Mouse (Mus musculus): ENCODE results near the gene Necab2.
A peak's percentile ranks its signal among the peaks of the same experiment; 100 is the strongest.

The Necab2 gene

GRCm38 (mm10) chr8:119428766-119429327 is 17.7 kb upstream of the Necab2 start:
- no peak for DNase-seq

DNA sequence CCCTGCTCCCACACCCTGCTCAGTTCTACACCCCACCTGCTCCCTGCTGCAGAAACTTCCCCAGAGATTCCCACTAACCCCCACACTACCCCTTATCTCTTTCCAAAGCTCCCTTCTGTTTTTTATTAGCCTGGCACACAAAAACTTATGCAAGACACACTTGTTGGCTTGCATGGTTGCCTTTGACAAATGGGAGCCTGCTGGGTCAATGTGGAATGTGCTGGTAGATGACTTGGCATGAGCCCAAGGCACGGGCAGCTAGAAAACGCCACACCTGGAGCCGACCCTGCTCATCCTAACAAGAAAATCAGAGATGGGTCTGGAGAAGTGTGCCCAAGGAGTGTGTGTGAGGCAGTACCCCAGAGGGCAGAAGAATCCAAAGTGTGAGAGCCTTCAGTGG is 17.0 kb upstream of the Necab2 start:
- no peak for DNase-seq

- DNase-seq, result no peak
Observed at GRCm38 (mm10) chr8:119430250-119430649, 16.3 kb upstream of the Necab2 start.

- no peak for DNase-seq
Observed at GRCm38 (mm10) chr8:119430690-119431089, 15.8 kb upstream of the Necab2 start.

DNA sequence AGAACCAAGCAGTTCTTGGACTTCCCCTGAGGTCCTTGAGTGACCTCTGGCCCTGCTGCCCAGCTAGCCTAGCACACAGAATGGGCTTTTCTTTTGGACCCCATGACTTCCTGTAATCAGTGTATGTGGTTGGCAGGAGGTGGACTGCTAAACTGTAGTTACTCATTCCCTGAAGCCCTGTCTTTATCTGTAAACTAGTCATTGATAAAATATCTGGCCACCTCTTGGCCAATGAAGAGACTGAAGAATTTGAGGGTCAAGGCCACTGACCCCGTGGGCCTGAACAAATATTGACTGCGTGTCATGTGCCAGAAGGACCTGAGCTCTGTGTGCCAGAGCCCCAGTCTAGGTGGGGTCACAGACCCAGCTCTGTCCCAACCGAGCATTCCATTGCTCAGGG is 14.1 kb upstream of the Necab2 start:
- DNase-seq, result no peak

- DNase-seq, result no peak
Observed at GRCm38 (mm10) chr8:119433582-119434174, 12.8 kb upstream of the Necab2 start, which contains the start of gene Osgin1. Osgin1 (plus strand) TSS chr8:119434124.

DNA sequence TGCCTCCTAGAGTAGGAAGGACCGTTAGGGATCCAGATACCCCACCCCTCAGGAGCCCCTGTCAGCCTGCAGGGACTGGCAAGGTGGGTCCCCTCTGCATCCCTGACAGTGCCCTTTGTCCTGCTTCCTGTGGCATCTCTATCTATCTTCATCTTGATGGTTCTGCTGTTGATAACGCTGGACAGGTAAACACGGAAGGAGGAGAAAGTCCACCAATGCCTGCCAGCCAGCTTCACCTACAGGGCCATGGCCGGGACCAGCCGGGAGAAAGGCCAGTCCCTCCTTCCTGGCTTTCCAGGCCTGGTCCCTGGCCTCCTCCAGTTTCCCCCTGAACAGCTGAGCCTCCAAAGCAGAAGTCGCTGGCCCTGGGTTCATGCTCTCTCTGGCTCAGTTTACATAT is 11.9 kb upstream of the Necab2 start:
- DNase-seq, result no peak

- DNase-seq, result no peak
Observed at GRCm38 (mm10) chr8:119435527-119435926, 11.0 kb upstream of the Necab2 start.

DNA sequence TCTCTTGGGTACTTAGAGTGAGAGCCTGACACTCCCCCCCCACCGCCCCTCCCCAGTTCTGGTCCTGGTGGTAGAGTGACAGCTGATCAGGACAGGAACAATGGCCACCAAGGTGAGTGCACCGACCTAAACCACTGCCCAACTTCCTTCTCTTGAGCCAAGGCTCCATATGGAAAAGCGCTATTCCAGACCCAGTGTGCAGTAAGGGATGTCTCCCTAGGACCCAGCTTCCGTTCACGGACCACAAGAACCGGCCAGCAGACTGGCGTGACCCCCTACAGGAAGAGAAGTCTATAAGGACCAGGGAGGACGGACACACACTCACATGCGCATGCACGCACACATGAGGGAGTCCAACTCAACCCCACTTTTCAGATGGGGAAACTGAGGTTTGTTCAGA is 10.2 kb upstream of the Necab2 start:
- DNase-seq, result no peak

DNA sequence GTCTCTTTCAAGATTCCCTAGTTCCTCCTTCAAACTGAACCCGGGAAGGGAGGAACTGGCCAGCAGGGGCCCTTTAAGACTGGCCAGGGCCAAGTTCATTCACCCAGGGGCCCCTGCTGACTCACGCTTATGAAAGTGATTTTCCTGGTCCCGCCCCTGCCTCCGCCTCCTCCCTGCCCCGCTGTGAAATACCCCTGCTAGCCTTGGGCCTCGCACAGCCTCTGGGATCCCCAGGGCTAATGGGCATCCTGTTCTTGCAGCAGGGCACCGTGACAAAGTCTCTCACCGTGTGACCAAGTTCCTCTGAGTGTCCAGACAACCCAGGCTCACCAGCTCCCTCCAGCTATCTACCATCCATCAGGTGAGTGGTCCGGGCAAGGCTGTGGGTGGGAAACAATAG is 9.6 kb upstream of the Necab2 start:
- peak; percentile 86 for DNase-seq

DNA sequence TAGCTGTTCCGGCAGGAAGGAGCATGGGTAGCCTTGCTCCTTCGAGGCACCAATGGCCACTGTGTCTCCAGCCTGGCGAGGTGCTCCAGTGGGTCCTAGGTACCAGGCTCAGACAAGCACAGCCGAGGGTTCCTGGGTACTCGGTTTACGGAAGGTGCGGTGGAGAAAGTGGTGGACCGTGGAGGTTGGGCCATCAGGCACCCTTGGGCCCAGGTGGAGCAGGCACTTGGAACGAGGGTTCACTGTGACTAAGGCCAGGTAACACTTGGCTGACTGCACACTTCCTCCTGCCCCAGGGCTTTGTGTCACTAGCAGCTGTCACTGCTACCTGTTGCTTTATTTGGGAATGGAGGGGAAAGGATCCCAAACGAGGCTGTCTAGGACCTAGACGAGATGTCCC is 9.0 kb upstream of the Necab2 start:
- DNase-seq, result no peak

DNA sequence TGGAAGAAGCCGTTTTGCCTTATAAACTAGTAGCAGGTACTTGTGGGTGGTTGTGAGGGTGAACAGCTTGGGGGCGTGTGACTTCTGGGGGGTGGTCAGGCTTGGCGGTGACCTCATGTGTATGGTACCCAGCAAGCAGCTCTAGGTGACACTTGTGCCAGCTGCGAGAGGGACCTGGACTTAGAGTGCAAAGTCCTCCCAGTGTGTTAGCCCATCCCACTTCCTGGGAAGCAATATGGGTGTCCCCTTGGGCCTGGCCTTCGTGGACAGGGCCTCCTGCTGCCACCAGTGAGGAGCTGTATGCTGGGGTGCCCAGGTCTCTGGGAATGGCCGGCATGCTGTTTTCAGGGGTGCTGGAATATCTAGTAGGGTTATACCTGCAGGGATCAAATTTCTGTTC is 7.6 kb upstream of the Necab2 start:
- DNase-seq, result no peak

DNA sequence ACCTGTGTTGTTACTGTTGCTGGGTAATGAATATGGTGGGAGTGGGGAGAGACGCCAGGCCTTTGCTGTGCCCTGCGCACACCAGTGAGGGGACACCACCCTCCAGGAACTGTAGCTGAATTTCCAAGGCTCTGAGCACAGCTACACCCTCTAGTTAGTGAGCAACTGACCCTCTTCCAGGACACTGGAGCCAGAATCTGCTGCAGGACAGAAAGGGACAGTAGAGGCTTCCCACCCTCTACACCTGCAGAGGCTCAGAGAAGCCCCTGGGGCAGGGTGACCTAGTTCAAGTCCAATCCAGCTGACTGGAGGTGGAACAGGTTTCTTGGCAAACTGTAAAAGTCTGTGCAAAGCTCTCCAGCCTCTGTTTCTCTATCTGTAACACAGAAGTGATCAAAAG is 7.1 kb upstream of the Necab2 start:
- DNase-seq, result no peak

GRCm38 (mm10) chr8:119439893-119440249 is 6.6 kb upstream of the Necab2 start:
- DNase-seq, result no peak

DNA sequence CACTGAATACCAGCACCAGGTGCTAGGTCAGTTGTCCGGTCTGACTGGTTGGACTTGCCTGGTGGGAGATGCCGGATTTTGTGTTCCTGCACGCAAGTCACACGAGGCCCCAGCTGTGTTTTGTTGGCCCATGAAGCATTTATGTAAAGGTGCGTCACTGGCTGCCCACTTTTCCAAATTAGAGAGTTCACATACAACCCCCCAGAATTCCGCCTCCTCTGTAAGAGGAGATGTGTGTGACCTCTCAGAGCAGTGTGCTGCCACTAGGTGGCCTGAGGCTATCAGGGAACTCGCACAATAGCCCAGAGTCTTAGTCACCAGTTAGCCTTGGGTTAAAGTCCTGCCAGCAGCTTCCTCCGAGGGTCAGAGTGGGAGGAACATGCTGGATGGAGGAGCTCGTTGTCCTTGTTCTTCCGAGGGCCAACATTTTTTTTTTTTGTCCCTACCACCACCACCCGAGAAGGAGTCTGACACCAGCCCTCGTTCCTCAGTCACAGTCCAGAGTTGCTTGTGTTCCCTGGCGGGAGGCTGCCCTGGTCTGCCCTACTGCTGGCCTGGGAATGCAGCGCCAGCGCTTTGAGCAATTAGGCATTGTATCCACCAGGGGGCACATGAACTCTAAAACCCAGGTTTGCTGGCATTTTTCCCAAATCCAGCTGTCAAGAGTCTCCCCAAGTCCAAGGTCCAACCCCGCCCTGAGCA is 6.1 kb upstream of the Necab2 start:
- peak; percentile 89 for DNase-seq

GRCm38 (mm10) chr8:119440952-119441270 is 5.6 kb upstream of the Necab2 start:
- no peak for DNase-seq

- no peak for DNase-seq
Observed at GRCm38 (mm10) chr8:119442013-119442412, 4.5 kb upstream of the Necab2 start.

DNA sequence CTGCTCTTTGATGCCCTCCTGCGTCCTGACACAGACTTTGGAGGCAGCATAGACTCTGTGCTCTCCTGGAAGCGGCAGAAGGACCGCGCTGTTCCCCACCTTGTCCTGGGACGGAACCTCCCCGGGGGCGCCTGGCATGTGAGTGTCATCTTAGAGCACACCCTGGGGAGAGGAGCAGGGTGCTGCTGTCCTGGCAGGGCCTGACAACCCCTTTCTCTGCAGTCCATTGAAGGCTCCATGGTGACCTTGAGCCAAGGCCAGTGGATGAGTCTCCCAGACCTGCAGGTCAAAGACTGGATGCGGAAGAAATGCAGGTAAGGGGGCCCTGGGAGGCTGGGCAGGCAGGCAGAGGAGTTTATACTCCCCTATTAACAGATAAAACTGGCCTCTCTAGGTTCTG is 3.5 kb upstream of the Necab2 start:
- DNase-seq, result no peak

DNA sequence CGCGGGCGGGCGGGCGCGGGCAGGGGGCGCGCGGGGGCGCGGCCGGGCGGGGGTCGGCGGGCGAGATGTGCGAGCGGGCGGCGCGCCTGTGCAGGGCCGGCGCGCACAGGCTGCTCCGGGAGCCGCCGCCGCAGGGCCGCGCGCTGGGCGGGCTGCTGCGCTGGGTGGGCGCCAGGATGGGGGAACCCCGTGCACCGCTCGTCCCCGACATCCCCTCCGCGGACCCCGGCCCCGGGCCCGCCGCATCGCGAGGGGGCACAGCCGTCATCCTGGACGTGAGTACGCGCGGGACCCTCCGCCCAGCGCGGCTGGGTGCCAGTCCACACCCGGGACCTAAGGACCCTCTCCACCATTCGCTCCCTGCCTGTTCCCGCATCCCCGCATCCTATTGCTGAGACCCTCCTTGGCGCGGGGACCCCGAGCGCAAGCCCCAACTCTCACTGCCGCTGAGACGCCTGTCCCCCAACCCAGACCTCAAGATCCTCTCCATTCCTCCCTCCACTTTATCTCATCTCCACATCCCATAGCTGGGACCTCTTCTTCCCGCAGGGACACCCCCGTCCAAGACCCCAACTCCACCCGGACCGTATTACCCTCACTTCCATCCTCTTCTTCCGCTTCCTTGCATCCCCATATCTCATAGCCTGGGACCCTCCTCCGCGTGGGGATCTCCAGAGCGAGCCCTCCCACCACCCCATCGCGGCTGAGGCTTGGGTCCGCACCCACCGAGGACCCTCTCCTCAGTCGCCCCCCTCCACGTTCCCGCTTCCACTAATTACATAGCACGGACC is 666 bp downstream of the Necab2 start:
- DNase-seq, result no peak

DNA sequence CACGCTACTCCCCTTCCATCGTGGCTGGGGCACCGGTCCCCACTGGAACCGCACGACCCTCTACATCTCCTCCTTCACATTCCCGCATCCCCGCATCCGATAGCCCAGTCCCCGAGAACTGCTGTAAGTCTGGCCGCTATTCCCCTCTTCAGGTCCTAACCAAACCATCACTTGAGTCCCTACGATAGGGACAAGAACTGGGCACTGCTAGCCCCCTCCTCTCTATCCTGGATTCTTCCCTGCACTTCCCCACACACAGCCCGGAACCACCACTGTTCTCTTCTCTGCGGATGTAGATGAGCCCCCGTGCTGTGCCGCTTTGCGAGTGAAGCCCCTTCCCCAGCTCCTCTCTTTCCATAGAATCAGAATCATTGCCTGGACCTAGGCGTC is 1.3 kb downstream of the Necab2 start:
- no peak for DNase-seq

- no peak for DNase-seq
Observed at GRCm38 (mm10) chr8:119449627-119450026, 3.1 kb downstream of the Necab2 start.

- no peak for DNase-seq
Observed at GRCm38 (mm10) chr8:119451131-119451530, 4.6 kb downstream of the Necab2 start.

DNA sequence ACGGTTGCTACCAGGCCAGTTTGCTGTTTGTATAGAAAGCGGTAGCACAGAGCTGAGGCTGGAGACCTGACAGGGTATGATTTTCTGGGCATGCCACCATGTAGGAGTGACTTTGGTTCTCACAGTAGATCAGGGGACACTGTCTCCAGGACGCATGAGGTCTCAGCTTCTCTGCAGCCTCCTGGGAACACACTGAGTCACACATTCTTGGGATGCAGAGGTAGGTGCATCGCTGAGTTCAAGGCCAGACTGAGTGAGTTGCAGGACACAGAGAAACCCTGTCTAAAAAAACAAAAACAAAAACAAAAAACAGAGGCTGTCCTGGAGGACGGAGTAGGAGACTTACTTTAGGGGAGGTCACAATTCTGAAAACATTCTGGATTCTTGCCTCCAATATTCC is 6.4 kb downstream of the Necab2 start:
- no peak for DNase-seq

DNA sequence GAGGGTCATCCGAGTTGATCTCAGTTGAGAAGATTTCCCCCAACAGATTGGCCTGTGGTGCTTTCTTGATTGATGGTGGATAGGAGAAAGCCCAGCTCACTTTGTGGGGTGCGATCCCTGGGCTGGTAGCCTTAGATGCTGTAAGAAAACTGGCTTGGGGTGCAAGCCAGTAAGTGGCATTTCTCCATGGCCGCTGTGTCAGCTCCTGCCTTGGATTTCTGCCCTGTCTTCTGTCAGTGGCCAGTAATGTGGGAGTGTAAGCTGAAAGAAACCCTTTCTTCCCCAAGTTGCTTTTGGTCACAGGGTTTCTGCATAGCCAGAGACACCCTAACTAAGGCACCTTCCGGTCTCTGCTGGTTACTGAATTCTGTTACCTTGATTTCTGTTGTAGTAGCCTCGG is 9.5 kb downstream of the Necab2 start:
- DNase-seq, result peak; percentile 53

Measured in lung, postnatal 10 days (tissue).